Mouse (Mus musculus) forebrain, embryonic 16.5 days (tissue): ENCODE results near the gene Gm28308. TPM values are rescaled to one million over a fixed set of nuclear protein-coding genes. Genes with fewer than 3 reads are reported as not detected.

Experiments
- ATAC-seq: fragments of 200-750 bp; cut with Nextera tagmentation; 2 replicates; pipeline ENCODE4 v1.8.0; 2017; ENCODE audit warnings: mild to moderate bottlenecking, moderate library complexity
- H3K27ac ChIP-seq: fragments of 300-500 bp; sonication (generic); 2 replicates; pipeline ENCODE4 v1.5.1; 2014; ENCODE audit warnings: low read length, control low read depth
- H3K27me3 ChIP-seq: fragments of 300-500 bp; sonication (generic); replicated peaks from 2 replicates; pipeline ENCODE4 v1.6.1; 2014; ENCODE audit warnings: low read length; ENCODE audit not compliant: control insufficient read depth, insufficient read depth
- H3K36me3 ChIP-seq: fragments of 300-500 bp; sonication (generic); 2 replicates; pipeline ENCODE4 v1.6.1; 2014; ENCODE audit not compliant: control insufficient read depth, insufficient read depth
- H3K4me1 ChIP-seq: fragments of 300-500 bp; sonication (generic); replicated peaks from 2 replicates; pipeline ENCODE4 v1.6.1; 2014; ENCODE audit warnings: low read length; ENCODE audit not compliant: control insufficient read depth, insufficient read depth
- H3K4me2 ChIP-seq: fragments of 300-500 bp; sonication (generic); 2 replicates; pipeline ENCODE4 v1.6.1; 2014; ENCODE audit warnings: mild to moderate bottlenecking, low read length, control low read depth
- H3K4me3 ChIP-seq: fragments of 300-500 bp; sonication (generic); replicated peaks from 2 replicates; pipeline ENCODE4 v1.5.1; 2014; ENCODE audit warnings: mild to moderate bottlenecking, low read length, control low read depth
- H3K9ac ChIP-seq: fragments of 300-500 bp; sonication (generic); replicated peaks from 2 replicates; pipeline ENCODE4 v1.6.1; 2014; ENCODE audit warnings: low read depth, low read length, control low read depth
- H3K9me3 ChIP-seq: fragments of 300-500 bp; sonication (generic); 2 replicates; pipeline ENCODE4 v1.6.1; 2016; ENCODE audit warnings: low read length; ENCODE audit not compliant: control insufficient read depth
- WGBS: fragments of 180-500 bp; shearing (Covaris S2); extraction: QIAGEN DNeasy Blood & Tissue Kit; methylation state at CpG from one replicate; pipeline ENCODE4 v1.1.7; 2014; 5-methylcytosine and 5-hydroxymethylcytosine counted together
- polyA plus RNA-seq: library from polyadenylated mRNA; unstranded; fragments of >200 nt; fragmentation: Nextera tagmentation; extraction: Ambion mirVana; gene quantifications from 2 replicates; pipeline ENCODE4 v1.2.1, GENCODE M21; 2015

Gene Gm28308
- not detected in 2 replicates for polyA plus RNA-seq

DNA sequence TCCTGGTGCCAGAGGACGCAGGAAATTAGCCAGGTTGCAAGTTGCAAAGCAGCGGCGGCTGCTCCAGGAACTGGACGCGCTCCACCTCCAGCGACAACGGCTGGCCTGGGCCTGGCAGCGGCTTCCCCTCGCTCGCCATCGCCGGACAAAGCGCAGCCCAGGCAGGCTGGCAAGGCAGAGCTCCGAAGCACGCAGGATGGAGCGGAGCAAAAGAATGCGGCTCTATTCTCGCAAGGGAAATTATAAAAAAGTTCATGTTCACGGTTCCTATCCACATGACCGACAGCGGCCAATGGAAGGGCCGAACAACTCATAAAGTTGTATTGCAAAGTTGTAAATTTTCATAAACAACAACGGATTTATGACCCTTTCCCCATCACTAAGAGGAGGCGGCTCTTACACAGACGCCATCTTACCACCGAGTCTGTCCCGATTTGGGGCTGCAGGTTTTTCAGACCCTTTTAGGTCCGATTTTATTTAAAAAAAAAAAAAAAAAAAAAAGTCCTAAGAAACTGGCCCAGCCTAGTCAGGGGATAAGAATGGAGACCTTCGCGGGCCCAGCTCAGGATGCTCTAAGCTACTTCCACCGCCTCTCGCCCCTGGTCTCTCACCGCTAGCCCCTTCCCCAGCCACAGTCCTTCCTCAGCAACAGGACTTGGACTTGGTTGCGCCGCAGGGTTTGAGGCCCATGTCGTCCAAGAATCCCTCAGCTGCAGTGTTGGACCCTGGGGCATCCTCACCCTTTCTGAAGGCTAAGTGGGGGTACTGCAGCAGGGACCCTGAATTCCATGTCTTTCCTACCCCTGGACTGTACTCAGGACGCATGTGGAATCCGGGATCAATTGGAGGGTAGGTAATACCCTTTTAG is at the start of gene Gm28308, which contains the start of gene Hoxa3:
Gene Gm28308, minus strand, starts transcription at position 221 of the 868 bp plus-strand sequence.
Gene Hoxa3, minus strand, starts transcription at position 218 of the 868 bp plus-strand sequence.
- peaks cover 10% of the 10 kb centered on the region for H3K4me1 ChIP-seq
- no peak within 1 kb of the TSS for H3K9ac ChIP-seq
- no peak within 1 kb of the TSS for H3K27ac ChIP-seq
- no peaks in the 10 kb centered on the region for H3K36me3 ChIP-seq
- H3K27me3 ChIP-seq = peaks cover 94% of the 10 kb centered on the region
- H3K4me2 ChIP-seq = no peak within 1 kb of the TSS
- no peak within 1 kb of the TSS for H3K4me3 ChIP-seq
- H3K9me3 ChIP-seq = no peaks in the 10 kb centered on the region
- ATAC-seq = no peak
- 2% methylated on average over 38 of the region's 38 CpGs for WGBS

DNA sequence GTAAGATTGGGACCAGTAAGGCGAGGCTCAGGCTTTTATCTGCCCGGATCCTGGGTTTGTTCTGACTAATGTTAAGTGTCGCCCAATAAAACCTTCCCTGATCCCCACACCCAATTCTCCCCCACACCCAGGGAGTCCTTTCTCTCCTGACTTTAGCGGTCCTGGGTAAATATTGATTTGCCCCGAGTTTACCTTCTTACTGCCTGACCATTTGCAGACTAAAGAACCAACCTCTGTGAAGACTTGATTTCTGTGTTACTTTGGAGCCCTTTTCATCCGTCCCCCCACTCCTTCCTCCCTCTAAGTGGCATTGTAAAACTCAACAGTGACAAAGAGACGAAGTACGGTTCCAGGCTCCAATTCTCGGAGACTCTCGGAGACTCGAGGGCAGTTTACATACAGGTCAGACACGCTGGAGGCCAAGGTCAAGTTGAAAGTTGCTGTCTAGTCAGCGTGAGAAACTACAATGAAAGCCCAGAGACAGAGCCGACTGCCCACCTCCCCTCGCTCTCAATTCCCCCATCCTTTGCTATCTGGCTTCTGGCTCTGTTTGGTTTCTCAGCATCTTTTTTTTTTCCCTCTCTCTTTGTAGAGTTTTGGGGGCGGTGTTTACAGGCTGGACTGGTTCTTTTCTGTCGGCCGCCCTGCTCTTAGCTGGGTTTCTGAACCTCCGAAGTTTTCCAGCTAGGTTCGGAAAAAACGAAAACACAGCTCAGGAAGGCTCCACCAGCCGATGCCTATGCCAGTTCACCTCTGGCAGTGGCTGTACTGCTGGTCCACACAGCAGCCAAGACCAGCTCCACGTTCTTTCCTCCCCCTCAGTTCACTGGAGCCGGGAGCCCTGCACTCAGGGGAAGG is 49.6 kb upstream of the Gm28308 start:
- peaks cover 83% of the 10 kb centered on the region for H3K27me3 ChIP-seq
- WGBS = 2% methylated on average over 24 of the region's 24 CpGs
- H3K36me3 ChIP-seq = no peaks in the 10 kb centered on the region
- no peak overlapping the region for H3K4me2 ChIP-seq
- no peak overlapping the region for H3K27ac ChIP-seq
- ATAC-seq = no peak
- peaks cover 12% of the 10 kb centered on the region for H3K4me1 ChIP-seq
- H3K9ac ChIP-seq = no peak overlapping the region
- H3K4me3 ChIP-seq = no peak overlapping the region
- no peaks in the 10 kb centered on the region for H3K9me3 ChIP-seq

DNA sequence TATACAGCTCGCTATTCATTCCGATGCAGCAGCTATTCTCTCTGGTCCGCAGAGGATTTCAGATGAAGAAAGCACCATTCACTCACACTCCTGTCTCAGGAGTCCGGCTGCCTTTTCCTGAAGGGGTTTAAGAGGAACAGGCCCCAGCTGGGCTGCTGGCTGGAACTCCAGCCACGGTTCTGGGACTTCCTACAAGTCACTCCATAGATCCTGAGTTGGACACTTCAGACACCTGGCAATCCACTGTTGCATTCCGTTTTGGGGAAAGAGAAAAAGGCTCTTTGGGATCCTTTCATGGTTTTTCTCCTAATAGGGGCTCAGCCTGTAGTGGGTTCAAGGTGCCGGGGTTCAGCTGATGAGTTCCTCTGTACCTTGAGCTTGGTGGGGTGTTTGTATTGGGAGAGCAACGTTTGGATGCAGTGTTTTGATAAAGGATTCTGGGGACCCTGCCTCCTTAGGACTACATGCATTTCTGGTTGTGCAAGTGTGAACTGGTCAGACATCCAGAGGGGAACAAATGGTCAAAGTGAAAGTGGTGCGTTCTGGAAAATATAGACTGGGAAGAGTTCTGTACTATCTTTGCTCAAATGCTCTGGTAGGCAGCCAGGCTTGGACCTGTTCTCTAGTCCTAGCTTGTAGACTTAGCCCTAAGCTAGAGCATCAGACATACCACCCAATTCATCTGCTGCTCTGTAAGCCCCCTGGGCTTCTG is 48.8 kb upstream of the Gm28308 start:
- H3K36me3 ChIP-seq = no peaks in the 10 kb centered on the region
- no peak for ATAC-seq
- WGBS = 4% methylated on average over 9 of the region's 9 CpGs
- H3K4me2 ChIP-seq = no peak overlapping the region
- H3K27ac ChIP-seq = no peak overlapping the region
- no peak overlapping the region for H3K9ac ChIP-seq
- H3K27me3 ChIP-seq = peaks cover 85% of the 10 kb centered on the region
- no peaks in the 10 kb centered on the region for H3K9me3 ChIP-seq
- no peak overlapping the region for H3K4me3 ChIP-seq
- peaks cover 12% of the 10 kb centered on the region for H3K4me1 ChIP-seq

DNA sequence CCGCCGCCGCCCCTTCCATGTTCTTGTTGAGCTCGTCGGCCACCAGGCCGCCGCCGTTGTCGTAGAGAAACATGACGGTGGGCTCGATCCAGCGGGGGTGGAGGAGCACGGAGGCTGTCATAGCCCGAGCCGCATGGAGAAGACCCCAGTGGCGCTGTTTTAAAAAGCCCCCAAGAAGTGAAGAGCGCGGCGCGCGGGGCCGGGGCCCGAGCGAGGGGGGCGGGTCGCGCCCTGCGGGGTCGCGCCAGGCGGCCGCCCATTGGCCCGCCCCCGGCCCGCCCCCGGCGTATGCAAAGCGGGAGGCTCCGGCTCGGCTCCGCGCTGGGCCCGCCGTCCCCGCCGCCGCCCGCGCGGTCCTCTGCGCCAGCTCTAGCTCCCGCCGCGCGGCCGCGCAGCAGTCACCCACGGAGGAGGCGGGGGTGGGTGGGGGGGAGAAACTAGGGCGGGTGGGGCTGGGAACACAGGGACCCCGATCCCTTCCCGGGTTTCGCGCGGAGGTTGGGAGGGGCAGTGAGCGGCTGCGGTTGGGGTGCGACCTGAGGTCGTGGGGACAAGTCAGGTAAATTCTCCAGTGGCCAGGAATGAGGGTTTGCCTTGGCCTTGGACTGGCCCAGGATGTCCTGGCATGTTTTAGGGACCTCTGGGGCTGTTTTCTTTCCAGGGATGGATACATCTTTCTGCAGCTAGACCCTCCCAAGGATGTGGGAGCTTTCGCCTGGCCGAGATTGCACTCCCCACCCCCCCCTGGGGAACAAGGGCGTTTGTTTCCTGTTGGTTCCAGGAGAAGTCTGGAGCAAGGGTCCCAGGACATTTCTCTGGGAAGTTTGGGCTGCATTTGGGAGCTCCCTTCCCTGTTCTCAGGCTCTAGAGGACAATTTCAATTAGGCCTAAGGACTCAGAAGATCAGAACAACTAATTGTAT is 47.8 kb upstream of the Gm28308 start, which contains the start of gene Hoxa13:
Gene Hoxa13, minus strand, starts transcription at position 227 of the 922 bp plus-strand sequence.
- Histone ChIP-seq H3K27me3 (peaks cover 80% of the 10 kb centered on the region), H3K4me2 (peak within 1 kb of the TSS; percentile 41), H3K36me3 (no peaks in the 10 kb centered on the region), H3K4me3 (peak within 1 kb of the TSS; percentile 28), H3K9me3 (no peaks in the 10 kb centered on the region), H3K9ac (no peak within 1 kb of the TSS), H3K27ac (no peak within 1 kb of the TSS), H3K4me1 (peaks cover 12% of the 10 kb centered on the region)
- ATAC-seq = no peak
- WGBS = 0% methylated on average over 24 of the region's 72 CpGs

DNA sequence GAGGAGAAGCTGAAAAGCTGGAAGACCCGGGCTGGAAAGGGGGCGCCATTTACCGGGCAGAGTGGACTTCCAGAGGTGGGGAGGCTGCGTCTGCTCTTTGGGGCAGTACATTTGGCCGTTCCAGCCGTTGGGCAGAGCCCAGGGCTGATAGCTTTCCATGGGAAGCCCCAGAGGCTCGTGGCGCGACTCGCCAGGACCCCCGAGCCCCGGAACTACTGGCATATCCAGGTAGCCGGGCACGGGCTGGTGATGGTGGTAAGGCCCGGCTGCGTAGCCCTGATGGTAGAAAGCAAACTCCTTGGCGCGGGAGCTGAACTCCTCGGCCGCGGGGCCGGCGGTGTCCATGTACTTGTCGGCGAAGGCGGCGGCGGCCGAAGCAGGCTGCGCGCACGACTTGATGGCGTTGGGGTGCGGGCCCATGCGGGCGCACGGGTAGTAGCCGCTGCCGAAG is 46.7 kb upstream of the Gm28308 start:
- WGBS = under 1% methylated on average over 39 of the region's 39 CpGs

DNA sequence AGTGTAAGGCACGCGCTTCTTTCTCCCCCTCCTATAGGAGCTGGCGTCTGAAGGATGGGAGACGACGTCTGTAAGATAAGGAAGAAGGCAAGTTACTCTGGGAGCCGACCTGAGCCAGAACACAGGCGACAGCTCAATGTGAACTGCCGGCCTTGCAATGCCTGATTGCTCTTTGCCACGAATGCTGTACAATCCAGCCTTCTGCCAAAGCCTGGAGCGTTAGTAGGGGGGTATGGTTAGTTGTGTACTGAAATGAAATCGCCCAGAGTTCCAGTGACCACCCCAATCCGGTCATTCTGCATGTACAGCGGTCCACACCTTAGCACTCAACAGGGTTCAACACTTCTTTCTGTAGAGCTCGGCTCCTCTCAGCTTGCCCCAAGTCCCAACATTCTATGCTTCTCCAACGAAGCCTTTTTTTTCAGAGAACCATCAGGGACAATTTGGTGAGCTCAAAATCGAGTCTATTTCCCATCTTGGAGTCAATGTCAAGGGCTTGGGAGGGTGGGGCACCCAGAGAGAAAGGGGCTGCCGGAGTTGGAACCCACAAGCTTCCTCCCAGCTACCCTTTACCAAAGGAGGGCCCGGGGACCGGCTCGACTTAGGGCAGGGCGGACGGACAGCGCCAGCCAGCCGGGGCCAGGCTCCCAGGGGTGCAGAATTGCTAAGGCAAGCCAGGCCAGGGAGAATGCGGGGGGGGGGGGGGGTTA is 46.1 kb upstream of the Gm28308 start:
- H3K27me3 ChIP-seq = peaks cover 72% of the 10 kb centered on the region
- no peak for ATAC-seq
- peaks cover 12% of the 10 kb centered on the region for H3K4me1 ChIP-seq
- no peak overlapping the region for H3K9ac ChIP-seq
- no peaks in the 10 kb centered on the region for H3K36me3 ChIP-seq
- WGBS = 1% methylated on average over 24 of the region's 25 CpGs
- no peak overlapping the region for H3K4me2 ChIP-seq
- no peak overlapping the region for H3K4me3 ChIP-seq
- no peak overlapping the region for H3K27ac ChIP-seq
- no peaks in the 10 kb centered on the region for H3K9me3 ChIP-seq

More for the DNA sequence above, 46.7 kb upstream of the Gm28308 start:
- H3K9ac ChIP-seq = no peak overlapping the region
- no peaks in the 10 kb centered on the region for H3K9me3 ChIP-seq
- ATAC-seq = no peak
- peaks cover 12% of the 10 kb centered on the region for H3K4me1 ChIP-seq
- peak overlapping the region; percentile 28; the same call in 1 of the 2 replicates for H3K4me3 ChIP-seq
- H3K4me2 ChIP-seq = no peak overlapping the region
- peaks cover 77% of the 10 kb centered on the region for H3K27me3 ChIP-seq
- no peaks in the 10 kb centered on the region for H3K36me3 ChIP-seq
- H3K27ac ChIP-seq = no peak overlapping the region

DNA sequence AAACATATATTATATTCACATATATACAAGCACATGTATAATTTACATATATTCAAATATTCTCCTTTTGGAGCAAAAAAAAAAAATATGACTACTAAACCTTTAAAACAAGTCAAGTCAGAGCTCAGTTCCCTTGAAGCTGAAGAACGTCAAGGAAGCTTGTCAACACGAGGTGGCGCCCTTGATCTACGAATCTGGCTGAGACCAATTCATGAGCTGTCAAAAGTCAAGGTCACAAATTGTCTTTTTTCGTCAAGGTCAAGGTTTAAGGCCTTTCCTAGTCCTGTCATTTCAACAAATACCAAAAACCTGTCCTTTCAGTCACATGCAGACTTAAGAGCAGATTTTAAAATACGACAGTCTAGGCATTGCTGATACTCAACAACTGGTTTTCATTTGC is 43.8 kb upstream of the Gm28308 start:
- peaks cover 72% of the 10 kb centered on the region for H3K27me3 ChIP-seq
- H3K36me3 ChIP-seq = no peaks in the 10 kb centered on the region
- H3K9ac ChIP-seq = no peak overlapping the region
- peaks cover 16% of the 10 kb centered on the region for H3K4me1 ChIP-seq
- no peak overlapping the region for H3K4me3 ChIP-seq
- H3K9me3 ChIP-seq = no peaks in the 10 kb centered on the region
- no peak overlapping the region for H3K4me2 ChIP-seq
- no peak for ATAC-seq
- WGBS = under 1% methylated on average over 6 of the region's 6 CpGs
- no peak overlapping the region for H3K27ac ChIP-seq
